Mouse (Mus musculus): ENCODE results near the gene Msh5. TPM values are rescaled to one million over a fixed set of nuclear protein-coding genes. Genes with fewer than 3 reads are reported as not detected.

Gene Msh5
- polyA plus RNA-seq, 1 experiment from 2014 or later = 1.4 TPM

- Histone ChIP-seq H3K36me3 (ENCODE audit: control insufficient read depth, insufficient read depth) (peaks cover 1% of the 10 kb centered on the region; the same call in 1 of the 2 replicates), H3K27me3 (replicated peaks; ENCODE audit: control insufficient read depth, insufficient read depth, low read length) (no peaks in the 10 kb centered on the region), H3K4me1 (replicated peaks; ENCODE audit: control insufficient read depth, insufficient read depth, low read length) (peaks cover 6% of the 10 kb centered on the region), H3K9ac (ENCODE audit: low read depth, low read length) (no peak overlapping the region), H3K27ac (ENCODE audit: low read depth, low read length) (no peak overlapping the region), H3K4me2 (replicated peaks; ENCODE audit: low read depth) (peak overlapping the region; percentile 14; the same call in 1 of the 2 replicates), H3K4me3 (ENCODE audit: low read depth, low read length) (no peak overlapping the region), H3K9me3 (ENCODE audit: control insufficient read depth) (no peaks in the 10 kb centered on the region)
- no peak for ATAC-seq
- WGBS = 14% methylated on average over 17 of the region's 17 CpGs
- TF ChIP-seq CTCF (IDR thresholded peaks at IDR 0.05; ENCODE audit: low read depth) = peak; percentile 99
Observed at GRCm38 (mm10) chr17:35021163-35021808, 25.3 kb downstream of the Msh5 start.

- no peak overlapping the region for H3K4me3 ChIP-seq (ENCODE audit: low read depth, low read length)
- ATAC-seq = no peak
- no peak overlapping the region for H3K4me2 ChIP-seq (replicated peaks; ENCODE audit: low read depth)
- H3K4me1 ChIP-seq (replicated peaks; ENCODE audit: control insufficient read depth, insufficient read depth, low read length) = peaks cover 6% of the 10 kb centered on the region
- H3K9me3 ChIP-seq (ENCODE audit: control insufficient read depth) = no peaks in the 10 kb centered on the region
- no peak for TF ChIP-seq CTCF (IDR thresholded peaks at IDR 0.05; ENCODE audit: low read depth)
- H3K27me3 ChIP-seq (replicated peaks; ENCODE audit: control insufficient read depth, insufficient read depth, low read length) = no peaks in the 10 kb centered on the region
- H3K36me3 ChIP-seq (ENCODE audit: control insufficient read depth, insufficient read depth) = peaks cover 9% of the 10 kb centered on the region
- WGBS = 77% methylated on average over 8 of the region's 8 CpGs
- H3K9ac ChIP-seq (ENCODE audit: low read depth, low read length) = no peak overlapping the region
- no peak overlapping the region for H3K27ac ChIP-seq (ENCODE audit: low read depth, low read length)
Observed at GRCm38 (mm10) chr17:35020551-35020950, 26.0 kb downstream of the Msh5 start.

GRCm38 (mm10) chr17:35019894-35020293 is 26.7 kb downstream of the Msh5 start:
- Histone ChIP-seq H3K4me2 (replicated peaks; ENCODE audit: low read depth) (no peak overlapping the region), H3K4me3 (ENCODE audit: low read depth, low read length) (no peak overlapping the region), H3K4me1 (replicated peaks; ENCODE audit: control insufficient read depth, insufficient read depth, low read length) (peaks cover 6% of the 10 kb centered on the region), H3K27ac (ENCODE audit: low read depth, low read length) (no peak overlapping the region), H3K9ac (ENCODE audit: low read depth, low read length) (no peak overlapping the region), H3K36me3 (ENCODE audit: control insufficient read depth, insufficient read depth) (peaks cover 15% of the 10 kb centered on the region), H3K9me3 (ENCODE audit: control insufficient read depth) (no peaks in the 10 kb centered on the region), H3K27me3 (replicated peaks; ENCODE audit: control insufficient read depth, insufficient read depth, low read length) (no peaks in the 10 kb centered on the region)
- no peak for TF ChIP-seq CTCF (IDR thresholded peaks at IDR 0.05; ENCODE audit: low read depth)
- no peak for ATAC-seq
- 87% methylated on average over 11 of the region's 11 CpGs for WGBS

GRCm38 (mm10) chr17:35018171-35018570 is 28.4 kb downstream of the Msh5 start:
- Histone ChIP-seq H3K4me3 (ENCODE audit: low read depth, low read length) (no peak overlapping the region), H3K27ac (ENCODE audit: low read depth, low read length) (no peak overlapping the region), H3K9ac (ENCODE audit: low read depth, low read length) (no peak overlapping the region), H3K9me3 (ENCODE audit: control insufficient read depth) (no peaks in the 10 kb centered on the region), H3K4me2 (replicated peaks; ENCODE audit: low read depth) (no peak overlapping the region), H3K4me1 (replicated peaks; ENCODE audit: control insufficient read depth, insufficient read depth, low read length) (peaks cover 6% of the 10 kb centered on the region), H3K36me3 (ENCODE audit: control insufficient read depth, insufficient read depth) (peaks cover 32% of the 10 kb centered on the region), H3K27me3 (replicated peaks; ENCODE audit: control insufficient read depth, insufficient read depth, low read length) (no peaks in the 10 kb centered on the region)
- no peak for ATAC-seq
- no peak for TF ChIP-seq CTCF (IDR thresholded peaks at IDR 0.05; ENCODE audit: low read depth)
- 68% methylated on average over 3 of the region's 3 CpGs for WGBS

GRCm38 (mm10) chr17:35017706-35018030 is 28.9 kb downstream of the Msh5 start:
- no peak for TF ChIP-seq CTCF (IDR thresholded peaks at IDR 0.05; ENCODE audit: low read depth)
- H3K4me2 ChIP-seq (replicated peaks; ENCODE audit: low read depth) = no peak overlapping the region
- WGBS = 71% methylated on average over 14 of the region's 14 CpGs
- H3K27me3 ChIP-seq (replicated peaks; ENCODE audit: control insufficient read depth, insufficient read depth, low read length) = no peaks in the 10 kb centered on the region
- H3K27ac ChIP-seq (ENCODE audit: low read depth, low read length) = no peak overlapping the region
- peaks cover 37% of the 10 kb centered on the region for H3K36me3 ChIP-seq (ENCODE audit: control insufficient read depth, insufficient read depth)
- ATAC-seq = no peak
- peaks cover 6% of the 10 kb centered on the region for H3K4me1 ChIP-seq (replicated peaks; ENCODE audit: control insufficient read depth, insufficient read depth, low read length)
- no peak overlapping the region for H3K9ac ChIP-seq (ENCODE audit: low read depth, low read length)
- H3K9me3 ChIP-seq (ENCODE audit: control insufficient read depth) = no peaks in the 10 kb centered on the region
- H3K4me3 ChIP-seq (ENCODE audit: low read depth, low read length) = no peak overlapping the region

GRCm38 (mm10) chr17:35016791-35017705 is 29.5 kb downstream of the Msh5 start:
- Histone ChIP-seq H3K4me2 (replicated peaks; ENCODE audit: low read depth) (0 out of 2 replicates have a peak overlapping the region, but pooled peaks have one; percentile 9), H3K9me3 (ENCODE audit: control insufficient read depth) (no peaks in the 10 kb centered on the region), H3K9ac (ENCODE audit: low read depth, low read length) (no peak overlapping the region), H3K36me3 (ENCODE audit: control insufficient read depth, insufficient read depth) (peaks cover 44% of the 10 kb centered on the region), H3K4me1 (replicated peaks; ENCODE audit: control insufficient read depth, insufficient read depth, low read length) (peaks cover 6% of the 10 kb centered on the region), H3K4me3 (ENCODE audit: low read depth, low read length) (no peak overlapping the region), H3K27ac (ENCODE audit: low read depth, low read length) (no peak overlapping the region), H3K27me3 (replicated peaks; ENCODE audit: control insufficient read depth, insufficient read depth, low read length) (no peaks in the 10 kb centered on the region)
- ATAC-seq = peak; percentile 14; the same call in 1 of the 2 replicates
- WGBS = 69% methylated on average over 10 of the region's 10 CpGs
- no peak for TF ChIP-seq CTCF (IDR thresholded peaks at IDR 0.05; ENCODE audit: low read depth)
